Mouse (Mus musculus): Measurements from ENCODE around the gene Pecr. TPM values are rescaled to one million over a fixed set of nuclear protein-coding genes. Genes with fewer than 3 reads are reported as not detected.

Pecr gene
- polyA plus RNA-seq, 1 experiment from 2014 or later, result 8.0 TPM

DNA sequence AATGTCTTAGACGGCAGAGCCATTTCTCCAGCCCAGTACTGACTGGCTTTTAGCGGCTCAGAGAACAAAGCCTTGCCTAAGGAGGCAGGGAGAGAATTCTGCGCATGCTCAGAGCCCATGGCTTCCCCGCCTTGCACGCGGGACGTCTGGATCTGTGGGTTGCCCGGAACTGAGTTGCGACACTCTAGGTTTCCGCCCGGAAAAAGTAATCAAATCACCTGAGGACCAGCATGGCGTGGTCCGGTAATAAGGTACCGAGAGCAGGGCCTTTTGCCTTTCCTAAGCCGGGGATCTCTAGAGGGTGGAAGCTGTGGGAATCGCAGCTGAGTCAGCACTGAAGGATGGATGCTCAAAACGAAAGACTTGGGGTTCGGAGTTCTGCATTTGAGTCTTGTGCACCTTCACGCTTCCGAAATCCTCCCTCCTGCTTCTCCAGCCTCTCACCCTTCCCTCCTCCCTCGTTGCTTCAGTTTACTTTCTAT, 23.2 kb upstream of the Pecr start, which contains the start of gene Xrcc5:
TSS of gene Xrcc5 (plus strand) at position 105 of the 482 bp plus-strand sequence.
- Histone ChIP-seq H3K36me3 (no peaks in the 10 kb centered on the region), H3K27ac (replicated peaks) (peak within 1 kb of the TSS; percentile 91), H3K4me2 (peak within 1 kb of the TSS; percentile 67), H3K9me3 (replicated peaks) (no peaks in the 10 kb centered on the region), H3K9ac (replicated peaks) (peak within 1 kb of the TSS; percentile 68), H3K27me3 (replicated peaks) (no peaks in the 10 kb centered on the region), H3K4me1 (peaks cover 11% of the 10 kb centered on the region), H3K4me3 (replicated peaks) (peak within 1 kb of the TSS; percentile 60)
- under 1% methylated on average over 21 of the region's 21 CpGs for WGBS
- ATAC-seq (ENCODE audit: low FRiP score), result peak; percentile 99

- Histone ChIP-seq H3K27me3 (replicated peaks) (no peaks in the 10 kb centered on the region), H3K27ac (replicated peaks) (peak overlapping the region; percentile 91), H3K4me2 (peak overlapping the region; percentile 67), H3K36me3 (no peaks in the 10 kb centered on the region; the same call in 1 of the 2 replicates), H3K9me3 (replicated peaks) (no peaks in the 10 kb centered on the region), H3K9ac (replicated peaks) (peak overlapping the region; percentile 68), H3K4me3 (replicated peaks) (peak overlapping the region; percentile 60), H3K4me1 (peaks cover 11% of the 10 kb centered on the region)
- WGBS, result 2% methylated on average over 11 of the region's 11 CpGs
- peak; percentile 82 for ATAC-seq (ENCODE audit: low FRiP score)
Measured at GRCm38 (mm10) chr1:72306679-72307181, 22.6 kb upstream of the Pecr start.

DNA sequence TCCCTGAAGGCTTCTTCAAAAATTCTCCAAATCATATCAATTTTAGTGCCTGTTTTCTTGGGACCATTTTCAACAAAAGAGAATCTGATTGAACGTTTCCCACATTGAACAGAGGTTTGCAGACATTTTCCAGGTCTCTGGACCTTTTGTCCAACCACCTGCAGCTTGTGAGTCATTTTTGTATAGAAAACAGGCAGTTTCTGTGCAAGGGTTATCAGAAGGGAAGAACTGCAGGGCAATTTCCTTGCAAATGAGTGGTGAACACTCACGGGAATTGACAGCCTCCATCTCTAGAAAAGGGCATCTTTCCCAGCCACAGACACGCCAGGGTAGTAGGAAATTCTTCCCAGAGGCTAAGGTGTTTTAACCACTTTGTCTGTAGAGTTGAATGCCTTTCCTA, 22.1 kb upstream of the Pecr start:
- Histone ChIP-seq H3K9me3 (replicated peaks) (no peaks in the 10 kb centered on the region), H3K27ac (replicated peaks) (peak overlapping the region; percentile 91), H3K4me1 (peaks cover 11% of the 10 kb centered on the region), H3K36me3 (peaks cover 4% of the 10 kb centered on the region), H3K9ac (replicated peaks) (no peak overlapping the region), H3K4me3 (replicated peaks) (no peak overlapping the region), H3K4me2 (peak overlapping the region; percentile 67), H3K27me3 (replicated peaks) (no peaks in the 10 kb centered on the region)
- no peak for ATAC-seq (ENCODE audit: low FRiP score)
- 24% methylated on average over 3 of the region's 3 CpGs for WGBS

GRCm38 (mm10) chr1:72301845-72302244, 17.7 kb upstream of the Pecr start:
- peaks cover 36% of the 10 kb centered on the region for H3K36me3 ChIP-seq
- H3K9me3 ChIP-seq (replicated peaks), result no peaks in the 10 kb centered on the region
- 91% methylated on average over 1 of the region's 1 CpGs for WGBS
- ATAC-seq (ENCODE audit: low FRiP score), result no peak
- no peak overlapping the region for H3K27ac ChIP-seq (replicated peaks)
- no peak overlapping the region for H3K4me3 ChIP-seq (replicated peaks)
- H3K4me2 ChIP-seq, result no peak overlapping the region
- 0 out of 2 replicates have a peak, but pooled peaks cover 3% of the 10 kb centered on the region for H3K4me1 ChIP-seq
- H3K27me3 ChIP-seq (replicated peaks), result no peaks in the 10 kb centered on the region
- H3K9ac ChIP-seq (replicated peaks), result no peak overlapping the region

GRCm38 (mm10) chr1:72295746-72296145, 11.6 kb upstream of the Pecr start:
- ATAC-seq (ENCODE audit: low FRiP score), result no peak
- H3K9ac ChIP-seq (replicated peaks), result no peak overlapping the region
- H3K4me1 ChIP-seq, result no peaks in the 10 kb centered on the region
- no peak overlapping the region for H3K4me3 ChIP-seq (replicated peaks)
- H3K27ac ChIP-seq (replicated peaks), result no peak overlapping the region
- H3K4me2 ChIP-seq, result no peak overlapping the region
- 92% methylated on average over 8 of the region's 8 CpGs for WGBS
- no peaks in the 10 kb centered on the region for H3K27me3 ChIP-seq (replicated peaks)
- no peaks in the 10 kb centered on the region; the same call in 1 of the 2 replicates for H3K9me3 ChIP-seq (replicated peaks)
- H3K36me3 ChIP-seq, result peaks cover 35% of the 10 kb centered on the region

GRCm38 (mm10) chr1:72293869-72294663, 10.0 kb upstream of the Pecr start:
- no peak for ATAC-seq (ENCODE audit: low FRiP score)
- H3K36me3 ChIP-seq, result peaks cover 20% of the 10 kb centered on the region
- no peaks in the 10 kb centered on the region; the same call in 1 of the 2 replicates for H3K9me3 ChIP-seq (replicated peaks)
- no peaks in the 10 kb centered on the region for H3K27me3 ChIP-seq (replicated peaks)
- no peaks in the 10 kb centered on the region for H3K4me1 ChIP-seq
- H3K4me3 ChIP-seq (replicated peaks), result no peak overlapping the region
- H3K27ac ChIP-seq (replicated peaks), result no peak overlapping the region
- 73% methylated on average over 4 of the region's 4 CpGs for WGBS
- H3K4me2 ChIP-seq, result no peak overlapping the region
- H3K9ac ChIP-seq (replicated peaks), result no peak overlapping the region

GRCm38 (mm10) chr1:72291925-72292324, 7.8 kb upstream of the Pecr start:
- no peak for ATAC-seq (ENCODE audit: low FRiP score)
- no peak overlapping the region for H3K27ac ChIP-seq (replicated peaks)
- no peak overlapping the region for H3K4me3 ChIP-seq (replicated peaks)
- H3K9ac ChIP-seq (replicated peaks), result no peak overlapping the region
- H3K4me2 ChIP-seq, result no peak overlapping the region
- peaks cover 4% of the 10 kb centered on the region for H3K4me1 ChIP-seq
- 88% methylated on average over 2 of the region's 2 CpGs for WGBS
- peaks cover 8% of the 10 kb centered on the region for H3K36me3 ChIP-seq
- H3K9me3 ChIP-seq (replicated peaks), result no peaks in the 10 kb centered on the region; the same call in 1 of the 2 replicates
- no peaks in the 10 kb centered on the region for H3K27me3 ChIP-seq (replicated peaks)

DNA sequence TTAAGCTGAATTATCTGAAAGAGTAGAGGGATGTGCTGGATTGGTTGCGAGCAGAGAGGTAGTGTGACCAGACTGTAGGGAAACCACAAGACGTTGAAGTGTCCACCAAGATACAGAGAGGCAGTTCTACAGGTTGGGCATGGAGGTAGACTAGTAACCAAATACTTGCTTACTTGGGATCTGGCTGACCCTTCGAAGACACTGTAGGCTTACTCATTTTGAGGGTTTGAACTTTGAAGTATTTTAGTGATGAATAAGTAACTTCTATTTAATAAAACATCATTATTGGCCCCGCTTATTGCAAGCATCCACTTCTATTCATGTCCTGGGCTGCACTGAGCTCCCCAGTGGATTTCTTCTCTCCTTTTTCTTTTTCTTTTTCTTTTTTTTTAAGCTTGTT, 7.3 kb upstream of the Pecr start:
- H3K9me3 ChIP-seq (replicated peaks), result no peaks in the 10 kb centered on the region; the same call in 1 of the 2 replicates

DNA sequence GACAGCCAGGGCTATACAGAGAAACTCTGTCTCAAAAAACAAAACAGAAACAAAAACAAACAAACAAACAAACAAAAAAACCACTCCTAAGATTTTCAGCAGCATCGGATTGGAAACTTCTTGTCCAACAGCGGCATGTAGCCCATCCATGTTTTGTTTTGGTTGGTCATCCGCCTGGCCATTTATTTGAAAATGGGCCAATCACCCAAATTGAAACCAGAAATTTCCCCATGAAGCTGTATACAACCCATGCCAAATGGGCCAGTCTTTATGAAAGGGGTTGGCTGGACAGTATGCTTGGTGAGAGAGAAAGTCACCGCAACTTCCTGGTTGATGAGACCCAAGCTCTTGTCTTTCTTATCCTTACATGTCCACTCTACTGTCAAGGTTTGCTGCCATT, 6.8 kb upstream of the Pecr start:
- WGBS, result 97% methylated on average over 4 of the region's 4 CpGs

More for the DNA sequence above, 7.3 kb upstream of the Pecr start:
- Histone ChIP-seq H3K36me3 (peaks cover 8% of the 10 kb centered on the region), H3K27me3 (replicated peaks) (no peaks in the 10 kb centered on the region), H3K4me2 (no peak overlapping the region), H3K4me3 (replicated peaks) (no peak overlapping the region), H3K9ac (replicated peaks) (no peak overlapping the region), H3K4me1 (peaks cover 9% of the 10 kb centered on the region), H3K27ac (replicated peaks) (no peak overlapping the region)
- 96% methylated on average over 4 of the region's 4 CpGs for WGBS
- no peak for ATAC-seq (ENCODE audit: low FRiP score)

DNA sequence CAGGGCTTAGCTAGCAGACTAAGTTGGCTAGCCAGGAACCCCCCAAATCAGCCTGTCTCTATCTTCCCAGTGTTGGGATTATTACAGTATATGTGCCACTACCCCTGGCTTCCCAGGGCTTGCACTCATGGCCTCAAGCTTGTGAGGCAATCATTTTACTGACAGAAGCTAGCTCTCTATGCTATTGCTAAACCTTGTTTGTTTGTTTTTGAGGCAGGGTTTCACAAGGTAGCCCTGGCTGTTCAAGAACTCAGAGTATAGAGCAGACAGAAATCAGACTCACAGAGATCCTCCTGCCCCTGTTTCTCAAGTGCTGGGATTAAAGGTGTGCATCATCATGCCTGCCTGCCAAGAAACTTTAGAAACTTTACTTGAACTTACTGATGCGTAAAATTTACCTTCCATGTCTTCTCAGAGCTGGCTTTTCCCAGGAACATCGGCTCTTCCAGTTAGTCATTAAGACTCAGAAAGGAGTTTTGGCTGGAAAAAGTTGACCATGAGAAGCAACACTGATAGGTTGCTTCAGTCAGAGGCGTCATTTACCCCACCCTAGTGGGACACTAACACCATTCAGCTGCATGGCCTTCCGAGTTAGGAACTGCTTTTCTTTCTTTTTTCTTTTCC, 4.5 kb upstream of the Pecr start:
- H3K27ac ChIP-seq (replicated peaks), result no peak overlapping the region
- no peaks in the 10 kb centered on the region; the same call in 1 of the 2 replicates for H3K9me3 ChIP-seq (replicated peaks)
- no peak overlapping the region for H3K4me2 ChIP-seq
- no peak for ATAC-seq (ENCODE audit: low FRiP score)
- peaks cover 28% of the 10 kb centered on the region for H3K4me1 ChIP-seq
- H3K4me3 ChIP-seq (replicated peaks), result no peak overlapping the region
- no peak overlapping the region for H3K9ac ChIP-seq (replicated peaks)
- no peaks in the 10 kb centered on the region for H3K36me3 ChIP-seq
- 90% methylated on average over 4 of the region's 4 CpGs for WGBS
- no peaks in the 10 kb centered on the region for H3K27me3 ChIP-seq (replicated peaks)

More for the DNA sequence above, 6.8 kb upstream of the Pecr start:
- H3K27ac ChIP-seq (replicated peaks), result no peak overlapping the region
- H3K9me3 ChIP-seq (replicated peaks), result no peaks in the 10 kb centered on the region; the same call in 1 of the 2 replicates
- H3K27me3 ChIP-seq (replicated peaks), result no peaks in the 10 kb centered on the region
- no peak overlapping the region for H3K9ac ChIP-seq (replicated peaks)
- peaks cover 15% of the 10 kb centered on the region for H3K4me1 ChIP-seq
- H3K36me3 ChIP-seq, result peaks cover 8% of the 10 kb centered on the region
- no peak for ATAC-seq (ENCODE audit: low FRiP score)
- no peak overlapping the region for H3K4me3 ChIP-seq (replicated peaks)
- H3K4me2 ChIP-seq, result no peak overlapping the region

GRCm38 (mm10) chr1:72287893-72288292, 3.8 kb upstream of the Pecr start:
- Histone ChIP-seq H3K9ac (replicated peaks) (no peak overlapping the region), H3K9me3 (replicated peaks) (no peaks in the 10 kb centered on the region; the same call in 1 of the 2 replicates), H3K4me2 (no peak overlapping the region), H3K4me1 (peaks cover 28% of the 10 kb centered on the region), H3K27me3 (replicated peaks) (no peaks in the 10 kb centered on the region), H3K36me3 (no peaks in the 10 kb centered on the region), H3K4me3 (replicated peaks) (no peak overlapping the region), H3K27ac (replicated peaks) (no peak overlapping the region)
- WGBS, result 88% methylated on average over 4 of the region's 4 CpGs
- ATAC-seq (ENCODE audit: low FRiP score), result no peak

All from neural tube, embryonic 15.5 days (tissue).